In the genomic region with DNA sequence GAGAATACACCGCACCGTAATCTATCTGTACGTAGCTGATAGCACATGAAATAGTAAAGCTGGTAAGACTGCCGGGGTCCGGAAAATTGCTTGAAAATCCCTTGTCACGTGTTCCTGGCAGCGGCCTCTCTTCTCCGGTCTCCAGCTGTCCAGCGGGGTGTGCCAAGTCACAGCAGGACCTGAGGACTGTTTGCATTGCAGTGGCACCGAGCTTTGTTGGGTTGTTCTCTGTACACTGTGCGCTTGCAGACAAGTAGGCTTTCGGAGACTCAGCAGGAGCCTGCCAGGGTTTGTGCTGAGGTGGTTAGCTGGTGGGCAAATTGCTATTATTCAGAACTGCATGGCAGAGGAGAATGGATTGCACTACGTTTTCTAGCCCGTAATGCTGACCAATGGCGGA, we compare ENCODE assay signal across 8 mouse cellular contexts.
DNase-seq lines count a peak whose midpoint lies in the region; ATAC-seq and TF ChIP-seq lines count a peak whose summit lies in the region.

No protein-coding gene starts in this region.

- peak; percentile 29 for DNase-seq in neural tube, embryonic 11.5 days (ENCODE audit: low spot score)
- DNase-seq in neural tube, embryonic 10.5 days (ENCODE audit: extremely low spot score, low spot score), result no peak
- peak; percentile 72 for DNase-seq in forebrain, postnatal 0 days
- DNase-seq in left cerebral cortex, postnatal 4 days, result peak; percentile 96
- peak; percentile 14 for DNase-seq in right cerebral cortex, postnatal 25 days
- no peak for DNase-seq in embryo, embryonic 9.5 days (ENCODE audit: extremely low spot score)
- DNase-seq in MN1 (ENCODE audit: low spot score), result no peak
- DNase-seq in liver, embryonic 11.5 days (ENCODE audit: low spot score), result no peak

- H3K4me2 ChIP-seq in neural tube, embryonic 11.5 days (ENCODE audit: low read depth), result no peak overlapping the region
- H3K4me2 ChIP-seq in forebrain, postnatal 0 days (ENCODE audit: low read depth), result peak overlapping the region; percentile 50
- no peak overlapping the region for H3K4me2 ChIP-seq in liver, embryonic 11.5 days

- peak; percentile 53; the same call in 1 of the 2 replicates for ATAC-seq in neural tube, embryonic 11.5 days (ENCODE audit: insufficient read depth, low FRiP score, low TSS enrichment)
- ATAC-seq in forebrain, postnatal 0 days, result peak; percentile 82
- ATAC-seq in liver, embryonic 11.5 days (replicated peaks; ENCODE audit: low FRiP score), result no peak

- H3K4me3 ChIP-seq in neural tube, embryonic 11.5 days (ENCODE audit: low read depth, low read length), result no peak overlapping the region
- peak overlapping the region; percentile 32 for H3K4me3 ChIP-seq in forebrain, postnatal 0 days (ENCODE audit: low read depth, low read length)
- H3K4me3 ChIP-seq in liver, embryonic 11.5 days (ENCODE audit: low read depth, low read length), result no peak overlapping the region

- no peak overlapping the region for H3K9ac ChIP-seq in neural tube, embryonic 11.5 days (ENCODE audit: low read length)
- peak overlapping the region; percentile 36 for H3K9ac ChIP-seq in forebrain, postnatal 0 days
- H3K9ac ChIP-seq in liver, embryonic 11.5 days (ENCODE audit: low read depth, low read length), result no peak overlapping the region

- 61% methylated on average over 15 of the region's 15 CpGs for WGBS in neural tube, embryonic 11.5 days
- WGBS in forebrain, postnatal 0 days, result 21% methylated on average over 15 of the region's 15 CpGs
- WGBS in liver, embryonic 11.5 days, result 87% methylated on average over 15 of the region's 15 CpGs

- intact Hi-C loops in left cerebral cortex, postnatal 4 days (cut with DNase I), result no loop called here

- H3K4me1 ChIP-seq in neural tube, embryonic 11.5 days (ENCODE audit: control insufficient read depth, insufficient read depth, low read length), result no peaks in the 10 kb centered on the region
- peaks cover 5% of the 10 kb centered on the region; the same call in 1 of the 2 replicates for H3K4me1 ChIP-seq in forebrain, postnatal 0 days (ENCODE audit: insufficient read depth)
- no peaks in the 10 kb centered on the region for H3K4me1 ChIP-seq in liver, embryonic 11.5 days (replicated peaks; ENCODE audit: control insufficient read depth, insufficient read depth, low read length)

- no peaks in the 10 kb centered on the region for H3K36me3 ChIP-seq in neural tube, embryonic 11.5 days (ENCODE audit: control insufficient read depth, insufficient read depth, low read length)
- H3K36me3 ChIP-seq in forebrain, postnatal 0 days (ENCODE audit: insufficient read depth), result no peaks in the 10 kb centered on the region
- no peaks in the 10 kb centered on the region for H3K36me3 ChIP-seq in liver, embryonic 11.5 days (ENCODE audit: control insufficient read depth, insufficient read depth, low read length)

- no peaks in the 10 kb centered on the region for H3K9me3 ChIP-seq in neural tube, embryonic 11.5 days (ENCODE audit: control insufficient read depth, low read length)
- H3K9me3 ChIP-seq in forebrain, postnatal 0 days (ENCODE audit: low read length), result no peaks in the 10 kb centered on the region
- H3K9me3 ChIP-seq in liver, embryonic 11.5 days (ENCODE audit: control insufficient read depth, low read length), result no peaks in the 10 kb centered on the region

- H3K27ac ChIP-seq in neural tube, embryonic 11.5 days (ENCODE audit: low read depth, low read length), result no peak overlapping the region
- H3K27ac ChIP-seq in forebrain, postnatal 0 days (ENCODE audit: low read depth, low read length), result peak overlapping the region; percentile 57
- H3K27ac ChIP-seq in liver, embryonic 11.5 days (ENCODE audit: low read depth, low read length), result no peak overlapping the region

- no peak for TF ChIP-seq CTCF in forebrain, postnatal 0 days (IDR thresholded peaks at IDR 0.05; ENCODE audit: low read depth)

- no peaks in the 10 kb centered on the region for H3K27me3 ChIP-seq in neural tube, embryonic 11.5 days (ENCODE audit: control insufficient read depth, insufficient read depth, low read length)
- peaks cover 3% of the 10 kb centered on the region; the same call in 1 of the 2 replicates for H3K27me3 ChIP-seq in forebrain, postnatal 0 days (ENCODE audit: insufficient read depth, low read length)
- H3K27me3 ChIP-seq in liver, embryonic 11.5 days (replicated peaks; ENCODE audit: control insufficient read depth, insufficient read depth, low read length), result 0 out of 2 replicates have a peak, but pooled peaks cover 2% of the 10 kb centered on the region

Comparison
In these comparisons a context has a peak if more than half of its experiments do, and no peak if none do; other contexts are left out.
1. DNase-seq: peak in neural tube, embryonic 11.5 days (single experiment), forebrain, postnatal 0 days (single experiment), left cerebral cortex, postnatal 4 days (single experiment) and right cerebral cortex, postnatal 25 days (single experiment); none in neural tube, embryonic 10.5 days (single experiment), embryo, embryonic 9.5 days (single experiment), MN1 (single experiment) and liver, embryonic 11.5 days (single experiment).